Mouse (Mus musculus) heart, embryonic 12.5 days (tissue): Measurements from ENCODE around the gene Pecr. TPM values are rescaled to one million over a fixed set of nuclear protein-coding genes. Genes with fewer than 3 reads are reported as not detected.

Experiments
- ATAC-seq: fragments of 200-750 bp; cut with Nextera tagmentation; 2 replicates; pipeline ENCODE4 v1.8.0; 2017; ENCODE audit warnings: moderate TSS enrichment, moderate library complexity; ENCODE audit not compliant: insufficient number of reproducible peaks, low FRiP score
- H3K27ac ChIP-seq: fragments of 300-500 bp; sonication (generic); 2 replicates; pipeline ENCODE4 v1.5.1; 2016; ENCODE audit warnings: mild to moderate bottlenecking, moderate library complexity; ENCODE audit not compliant: poor library complexity, severe bottlenecking
- H3K27me3 ChIP-seq: fragments of 300-500 bp; sonication (generic); replicated peaks from 2 replicates; pipeline ENCODE4 v1.6.1; 2016; ENCODE audit warnings: mild to moderate bottlenecking, moderate library complexity
- H3K36me3 ChIP-seq: fragments of 300-500 bp; sonication (generic); 2 replicates; pipeline ENCODE4 v1.6.1; 2016; ENCODE audit warnings: mild to moderate bottlenecking, moderate library complexity
- H3K4me1 ChIP-seq: fragments of 300-500 bp; sonication (generic); replicated peaks from 2 replicates; pipeline ENCODE4 v1.6.1; 2016; ENCODE audit warnings: mild to moderate bottlenecking
- H3K4me2 ChIP-seq: fragments of 300-500 bp; sonication (generic); 2 replicates; pipeline ENCODE4 v1.6.1; 2016; ENCODE audit warnings: mild to moderate bottlenecking, moderate library complexity
- H3K4me3 ChIP-seq: fragments of 300-500 bp; sonication (generic); 2 replicates; pipeline ENCODE4 v1.5.1; 2016; ENCODE audit warnings: mild to moderate bottlenecking
- H3K9ac ChIP-seq: fragments of 300-500 bp; sonication (generic); 2 replicates; pipeline ENCODE4 v1.6.1; 2016; ENCODE audit warnings: mild to moderate bottlenecking, moderate library complexity
- H3K9me3 ChIP-seq: fragments of 300-500 bp; sonication (generic); replicated peaks from 2 replicates; pipeline ENCODE4 v1.6.1; 2016; ENCODE audit warnings: mild to moderate bottlenecking, moderate library complexity
- WGBS: fragments of 180-500 bp; shearing (Covaris S2); methylation state at CpG from one replicate; pipeline ENCODE4 v1.1.7; 2016; 5-methylcytosine and 5-hydroxymethylcytosine counted together
- polyA plus RNA-seq: library from polyadenylated mRNA; unstranded; fragments of >200 nt; fragmentation: Nextera tagmentation; extraction: Ambion mirVana; gene quantifications from 2 replicates; pipeline ENCODE4 v1.2.1, GENCODE M21; 2016

Pecr gene
- polyA plus RNA-seq, 1 experiment from 2014 or later = 18.7 TPM

DNA sequence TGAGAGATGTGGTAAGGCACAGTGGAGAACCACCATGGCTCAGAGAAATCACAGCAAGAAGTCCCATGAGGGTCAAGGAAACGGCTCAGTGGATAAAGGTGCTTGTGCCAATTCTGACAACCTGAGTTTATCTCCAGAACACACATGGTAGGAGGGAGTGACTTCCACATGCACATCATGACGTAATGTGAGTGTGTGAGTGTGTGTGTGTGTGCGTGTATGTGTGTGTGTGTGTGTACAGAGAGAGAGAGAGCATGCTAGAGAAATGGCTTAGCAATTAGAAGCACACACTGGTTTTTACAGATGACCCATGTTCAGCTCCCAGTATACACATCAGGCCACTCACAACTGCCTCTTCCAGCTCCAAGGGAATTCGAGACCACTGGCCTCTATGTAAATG is 68.9 kb downstream of the Pecr start:
- Histone ChIP-seq H3K9ac (no peak overlapping the region), H3K4me3 (no peak overlapping the region), H3K4me1 (peaks cover 31% of the 10 kb centered on the region), H3K27me3 (no peaks in the 10 kb centered on the region), H3K27ac (peak overlapping the region; percentile 40), H3K9me3 (no peaks in the 10 kb centered on the region), H3K4me2 (no peak overlapping the region), H3K36me3 (no peaks in the 10 kb centered on the region)
- no peak for ATAC-seq
- WGBS = 51% methylated on average over 4 of the region's 4 CpGs

DNA sequence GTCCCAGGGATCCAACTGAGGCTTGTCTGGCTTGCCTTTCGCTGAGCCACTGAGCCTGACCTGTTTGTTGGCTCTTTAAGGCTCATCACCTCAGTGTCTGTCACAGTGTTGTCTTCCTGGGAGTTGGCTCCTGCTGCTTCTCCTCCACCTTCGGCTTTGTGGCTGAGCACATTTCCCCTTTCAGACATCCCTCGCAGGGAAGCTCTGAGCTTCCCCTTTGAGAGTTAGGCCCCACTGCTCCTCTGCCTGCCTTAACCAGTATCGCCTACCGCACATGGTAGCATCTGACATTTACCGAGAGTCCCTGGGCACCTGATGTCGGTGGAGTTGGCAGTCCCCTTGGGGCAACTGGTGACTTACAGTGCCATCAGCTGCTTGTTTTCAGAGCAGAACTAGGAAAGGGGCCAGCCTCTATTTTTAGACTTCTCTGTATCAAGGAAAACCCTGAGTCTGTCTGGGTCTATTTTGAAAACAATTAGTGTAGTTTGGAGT is 69.6 kb downstream of the Pecr start:
- WGBS = 34% methylated on average over 7 of the region's 7 CpGs
- no peak overlapping the region for H3K9ac ChIP-seq
- peak overlapping the region; percentile 17; the same call in 1 of the 2 replicates for H3K4me2 ChIP-seq
- H3K9me3 ChIP-seq = no peaks in the 10 kb centered on the region
- no peak for ATAC-seq
- H3K27me3 ChIP-seq = no peaks in the 10 kb centered on the region
- no peaks in the 10 kb centered on the region for H3K36me3 ChIP-seq
- H3K4me3 ChIP-seq = no peak overlapping the region
- peak overlapping the region; percentile 40; the same call in 1 of the 2 replicates for H3K27ac ChIP-seq
- H3K4me1 ChIP-seq = peaks cover 31% of the 10 kb centered on the region

DNA sequence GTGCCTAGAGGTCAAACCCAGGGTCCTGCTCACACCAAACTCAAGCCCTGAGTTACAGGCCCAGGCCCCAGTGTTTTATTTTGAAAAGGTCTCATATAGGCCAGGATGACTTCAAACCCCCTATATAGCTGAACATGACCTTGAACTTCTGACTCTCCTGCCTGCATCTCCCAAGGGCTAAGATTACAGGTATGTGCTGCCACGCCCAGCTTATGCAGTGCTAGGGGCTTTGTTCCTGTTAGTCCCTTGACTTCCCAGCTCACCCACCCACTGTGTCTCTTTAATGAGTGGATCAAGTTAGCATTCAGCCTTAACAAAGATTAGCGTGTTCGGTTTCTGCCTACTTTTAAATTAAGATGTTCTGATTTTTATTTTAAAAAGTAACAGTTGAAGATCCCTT is 70.2 kb downstream of the Pecr start:
- H3K9me3 ChIP-seq = no peaks in the 10 kb centered on the region
- no peak for ATAC-seq
- no peak overlapping the region for H3K4me3 ChIP-seq
- H3K4me2 ChIP-seq = no peak overlapping the region
- H3K4me1 ChIP-seq = peaks cover 31% of the 10 kb centered on the region
- no peak overlapping the region for H3K9ac ChIP-seq
- no peaks in the 10 kb centered on the region for H3K36me3 ChIP-seq
- no peaks in the 10 kb centered on the region for H3K27me3 ChIP-seq
- no peak overlapping the region for H3K27ac ChIP-seq
- WGBS = 92% methylated on average over 3 of the region's 3 CpGs

DNA sequence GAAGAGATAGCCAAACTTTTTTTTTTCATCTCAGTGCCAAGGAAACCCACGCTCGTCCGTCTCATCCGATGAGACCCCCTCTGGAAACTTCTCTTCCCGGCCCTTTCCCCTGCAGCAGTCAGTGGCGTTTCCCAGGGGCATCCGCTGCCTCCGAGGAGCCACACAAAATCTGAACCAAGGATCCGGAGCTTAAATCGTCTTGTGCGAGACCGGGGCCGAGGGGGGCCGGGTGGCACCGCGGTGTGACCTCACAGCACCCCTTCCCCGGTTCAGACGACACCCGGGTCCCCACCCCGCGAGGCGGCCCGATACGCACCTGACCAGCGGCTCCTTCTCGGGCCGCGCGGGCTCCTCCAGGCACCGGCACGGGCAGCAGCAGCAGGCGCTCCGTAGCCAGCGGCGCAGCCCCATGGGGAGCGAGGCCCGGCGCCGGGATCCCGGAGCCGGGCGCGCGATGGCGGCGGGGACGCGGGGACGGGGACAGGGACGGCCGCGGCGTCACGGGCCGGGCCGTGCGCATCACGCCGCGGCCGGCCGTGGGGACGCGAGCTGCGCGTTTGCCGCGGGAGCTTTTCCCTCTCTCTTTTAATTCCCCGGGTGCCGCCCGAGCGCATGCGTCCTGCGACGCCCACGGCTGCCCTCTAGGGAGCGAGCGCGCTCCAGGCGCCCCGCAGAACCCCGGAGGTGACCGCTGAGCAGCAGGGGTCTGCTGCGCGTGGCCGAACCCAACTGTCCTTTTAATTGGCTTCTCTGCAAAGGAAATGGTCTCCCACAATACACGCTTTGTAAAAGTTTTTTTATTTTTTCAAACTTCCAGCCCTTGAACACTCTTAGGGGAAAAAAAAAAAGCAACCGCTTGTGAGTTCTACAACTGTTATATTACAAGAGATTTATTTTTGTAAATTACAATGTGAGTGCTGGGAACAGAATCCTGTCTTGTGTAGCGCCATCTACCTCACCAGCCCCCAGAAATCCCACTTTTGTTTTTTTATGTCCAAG is 72.1 kb downstream of the Pecr start, which contains the start of gene Mreg:
Gene Mreg (minus strand): TSS at position 607 of the 999 bp plus-strand sequence.
- WGBS = under 1% methylated on average over 89 of the region's 89 CpGs
- Histone ChIP-seq H3K9ac (peak within 1 kb of the TSS; percentile 89), H3K4me3 (peak within 1 kb of the TSS; percentile 84), H3K9me3 (no peaks in the 10 kb centered on the region), H3K36me3 (no peaks in the 10 kb centered on the region), H3K27ac (peak within 1 kb of the TSS; percentile 59), H3K27me3 (no peaks in the 10 kb centered on the region), H3K4me1 (peaks cover 31% of the 10 kb centered on the region), H3K4me2 (peak within 1 kb of the TSS; percentile 97)
- ATAC-seq = peak; percentile 73

DNA sequence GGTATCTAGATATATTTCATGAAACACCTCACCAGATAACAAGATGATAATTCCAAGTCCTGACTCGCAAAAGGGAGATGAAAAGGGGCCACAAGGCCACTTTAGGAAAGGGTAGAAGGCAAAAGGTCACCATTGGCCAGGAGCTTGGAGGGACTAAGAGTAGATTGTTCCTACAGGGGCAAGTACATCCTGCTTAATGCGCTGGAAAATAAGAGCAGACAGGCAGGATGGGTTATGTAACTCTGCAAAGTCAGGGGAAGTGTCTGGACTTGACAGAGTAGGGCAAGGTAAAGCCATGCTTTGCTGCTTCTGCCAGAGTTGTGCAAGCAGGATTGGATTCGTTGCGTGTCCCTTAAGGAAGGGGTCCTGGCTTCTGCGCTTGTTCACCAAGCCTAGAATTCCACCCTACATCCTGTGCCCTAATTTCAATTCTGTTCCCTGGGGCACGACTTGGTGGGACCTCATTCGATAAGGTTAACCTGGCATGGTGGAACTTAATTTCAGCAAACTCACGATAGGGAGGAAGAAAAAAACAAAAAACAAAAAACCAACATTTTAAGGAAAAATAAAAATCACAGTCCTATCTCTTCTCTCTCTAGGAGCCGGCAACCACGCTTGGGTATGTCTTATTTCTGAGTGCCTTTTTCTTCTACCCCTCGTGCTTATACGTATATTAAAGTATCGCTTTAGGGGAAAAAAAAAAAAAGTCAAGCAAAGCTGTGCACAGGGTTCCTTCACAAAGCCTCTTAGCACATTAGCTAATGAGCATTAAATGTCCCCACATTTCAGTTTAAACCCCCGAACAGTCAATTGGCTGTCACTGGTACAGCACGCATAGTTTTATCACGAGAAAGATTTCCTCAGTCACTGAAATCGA is 73.1 kb downstream of the Pecr start:
- peak overlapping the region; percentile 97 for H3K4me2 ChIP-seq

More for the DNA sequence above, 73.1 kb downstream of the Pecr start:
- no peak for ATAC-seq
- Histone ChIP-seq H3K4me1 (peaks cover 31% of the 10 kb centered on the region), H3K9ac (peak overlapping the region; percentile 89), H3K27me3 (no peaks in the 10 kb centered on the region), H3K4me3 (peak overlapping the region; percentile 84), H3K36me3 (no peaks in the 10 kb centered on the region), H3K27ac (no peak overlapping the region), H3K9me3 (no peaks in the 10 kb centered on the region)
- WGBS = 23% methylated on average over 17 of the region's 17 CpGs

Other genes with a start within 250 kb of the Pecr start
- gene Mreg, start 72.0 kb downstream of the Pecr start, polyA plus RNA-seq = 5.1 and 5.8 TPM in 2 replicates
- gene Tmem169, start 55 bp upstream of the Pecr start, polyA plus RNA-seq = 0.22 and 0.29 TPM in 2 replicates
- 20.5 and 22.9 TPM in 2 replicates for gene Xrcc5, start 23.1 kb upstream of the Pecr start, polyA plus RNA-seq